8 mouse cellular contexts compared by ENCODE assay signal in the genomic region with DNA sequence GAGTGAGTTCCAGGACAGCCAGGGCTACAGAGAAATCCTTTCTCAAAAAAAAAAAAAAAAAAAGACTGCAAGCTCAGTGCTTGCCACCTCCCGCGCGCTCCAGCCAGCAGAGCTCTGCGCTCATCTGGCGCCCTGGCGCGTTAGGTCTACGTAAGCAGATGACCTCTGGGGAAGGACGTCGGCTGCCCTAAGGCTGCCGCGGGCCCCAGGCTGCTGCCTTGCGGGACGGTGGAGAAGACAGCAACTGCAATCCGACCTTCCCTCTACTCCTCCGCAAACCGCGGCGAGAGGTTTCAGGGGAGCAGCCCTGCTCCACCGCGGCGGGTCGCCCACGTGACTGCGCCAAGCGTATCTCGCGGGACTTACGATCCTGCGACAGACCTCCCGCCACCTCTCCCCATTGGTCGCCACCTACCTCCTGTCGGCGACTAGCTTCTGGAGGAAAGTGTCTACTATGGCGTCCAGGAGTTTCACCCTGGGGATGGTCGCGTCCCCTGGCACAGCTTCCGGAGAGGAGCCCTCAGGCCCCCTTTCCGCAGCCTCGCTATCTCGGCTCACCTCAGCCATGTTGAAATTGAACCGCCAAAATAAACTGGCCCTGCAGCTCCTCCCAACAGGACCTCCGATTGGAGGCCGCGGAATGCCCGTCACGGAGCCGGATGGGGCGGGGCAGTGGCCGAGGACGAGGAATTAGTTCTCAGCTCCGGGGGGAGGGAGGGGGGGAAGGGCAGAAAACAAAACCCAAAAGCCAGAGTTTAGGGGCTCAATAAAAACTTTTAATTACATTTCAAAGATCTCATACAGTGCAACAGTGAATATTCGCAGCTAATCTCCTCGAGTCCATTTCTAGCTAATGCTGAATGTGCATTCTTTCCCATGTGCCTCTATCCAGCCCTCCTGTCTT. TPM values are rescaled to one million over a fixed set of nuclear protein-coding genes. Genes with fewer than 3 reads are reported as not detected.
DNase-seq lines count a peak whose midpoint lies in the region; ATAC-seq and TF ChIP-seq lines count a peak whose summit lies in the region.

A gene (minus strand): TSS at position 591 of the 904 bp plus-strand sequence.

- H3K27ac ChIP-seq in bone marrow, adult 2 months (ENCODE audit: control insufficient read depth, insufficient read depth, low read depth, low read length, poor library complexity), result peak within 1 kb of the TSS; percentile 89
- H3K27ac ChIP-seq in embryonic facial prominence, embryonic 15.5 days (replicated peaks), result peak within 1 kb of the TSS; percentile 95
- H3K27ac ChIP-seq in limb, embryonic 14.5 days (replicated peaks; ENCODE audit: low read depth, low read length), result peak within 1 kb of the TSS; percentile 89
- H3K27ac ChIP-seq in midbrain, postnatal 0 days (ENCODE audit: low read depth, low read length), result peak within 1 kb of the TSS; percentile 86

- peak; percentile 97 for TF ChIP-seq POLR2A in bone marrow, adult 2 months (IDR thresholded peaks at IDR 0.05; ENCODE audit: borderline replicate concordance, control insufficient read depth, low read depth, low read length)
- peak; percentile 84; the same call in 1 of the 2 replicates for TF ChIP-seq POLR2A in limb, embryonic 14.5 days (IDR thresholded peaks at IDR 0.05; ENCODE audit: borderline replicate concordance, extremely low read depth, insufficient read depth, insufficient read length)

- H3K36me3 ChIP-seq in embryonic facial prominence, embryonic 15.5 days, result peaks cover 27% of the 10 kb centered on the region
- H3K36me3 ChIP-seq in limb, embryonic 14.5 days (ENCODE audit: control insufficient read depth, insufficient read depth, low read length), result peaks cover 33% of the 10 kb centered on the region
- H3K36me3 ChIP-seq in midbrain, postnatal 0 days (ENCODE audit: insufficient read depth, low read length), result peaks cover 15% of the 10 kb centered on the region

- ATAC-seq in embryonic facial prominence, embryonic 15.5 days (ENCODE audit: insufficient number of reproducible peaks, low FRiP score, low TSS enrichment, low read depth), result peak; percentile 91
- ATAC-seq in limb, embryonic 14.5 days (ENCODE audit: low FRiP score, low read depth), result peak; percentile 93
- peak; percentile 91 for ATAC-seq in midbrain, postnatal 0 days (ENCODE audit: low FRiP score)

- H3K4me1 ChIP-seq in bone marrow, adult 2 months (ENCODE audit: control insufficient read depth, insufficient read depth, low read length), result peaks cover 2% of the 10 kb centered on the region; the same call in 1 of the 2 replicates
- peaks cover 31% of the 10 kb centered on the region for H3K4me1 ChIP-seq in embryonic facial prominence, embryonic 15.5 days
- peaks cover 10% of the 10 kb centered on the region; the same call in 1 of the 2 replicates for H3K4me1 ChIP-seq in limb, embryonic 14.5 days (ENCODE audit: control insufficient read depth, insufficient read depth, low read length)
- H3K4me1 ChIP-seq in midbrain, postnatal 0 days (ENCODE audit: insufficient read depth, low read length), result no peaks in the 10 kb centered on the region

- peak within 1 kb of the TSS; percentile 90 for H3K4me3 ChIP-seq in bone marrow, adult 2 months (replicated peaks; ENCODE audit: control insufficient read depth, low read depth, low read length)
- peak within 1 kb of the TSS; percentile 75 for H3K4me3 ChIP-seq in embryonic facial prominence, embryonic 15.5 days (replicated peaks)
- peak within 1 kb of the TSS; percentile 67 for H3K4me3 ChIP-seq in limb, embryonic 14.5 days (replicated peaks; ENCODE audit: low read length)
- peak within 1 kb of the TSS; percentile 52 for H3K4me3 ChIP-seq in midbrain, postnatal 0 days (ENCODE audit: low read depth, low read length)

- peak; percentile 97 for DNase-seq in 416B (ENCODE audit: low read depth)
- DNase-seq in heart, adult 8-10 months (ENCODE audit: low spot score), result peak; percentile 94
- peak; percentile 96 for DNase-seq in kidney, adult 9 months
- peak; percentile 89 for DNase-seq in limb, embryonic 14.5 days (ENCODE audit: low spot score)
- DNase-seq in midbrain, postnatal 0 days (ENCODE audit: low spot score), result peak; percentile 89
- peak; percentile 85 to 88 for DNase-seq in spleen, postnatal 14 days (ENCODE audit: low spot score in 2 of 2)

- TF ChIP-seq CTCF in bone marrow, adult 2 months (IDR thresholded peaks at IDR 0.05; ENCODE audit: control insufficient read depth, insufficient read depth, low read length), result no peak
- TF ChIP-seq CTCF in midbrain, postnatal 0 days (IDR thresholded peaks at IDR 0.05), result peak; percentile 2; the same call in 1 of the 2 replicates

- H3K4me2 ChIP-seq in embryonic facial prominence, embryonic 15.5 days (replicated peaks), result peak within 1 kb of the TSS; percentile 69
- peak within 1 kb of the TSS; percentile 51 for H3K4me2 ChIP-seq in limb, embryonic 14.5 days (replicated peaks; ENCODE audit: low read depth, low read length, severe bottlenecking)
- peak within 1 kb of the TSS; percentile 55 for H3K4me2 ChIP-seq in midbrain, postnatal 0 days (ENCODE audit: low read depth, low read length, poor library complexity, severe bottlenecking)

- peak within 1 kb of the TSS; percentile 87 for H3K9ac ChIP-seq in embryonic facial prominence, embryonic 15.5 days
- H3K9ac ChIP-seq in limb, embryonic 14.5 days (ENCODE audit: low read depth, low read length, severe bottlenecking), result peak within 1 kb of the TSS; percentile 89
- H3K9ac ChIP-seq in midbrain, postnatal 0 days (replicated peaks; ENCODE audit: low read length, poor library complexity, severe bottlenecking), result peak within 1 kb of the TSS; percentile 75

- no peaks in the 10 kb centered on the region for H3K27me3 ChIP-seq in embryonic facial prominence, embryonic 15.5 days
- no peaks in the 10 kb centered on the region for H3K27me3 ChIP-seq in limb, embryonic 14.5 days (ENCODE audit: control insufficient read depth, insufficient read depth, low read length)
- H3K27me3 ChIP-seq in midbrain, postnatal 0 days (ENCODE audit: insufficient read depth, low read length), result no peaks in the 10 kb centered on the region

- no peaks in the 10 kb centered on the region for H3K9me3 ChIP-seq in embryonic facial prominence, embryonic 15.5 days (replicated peaks)
- H3K9me3 ChIP-seq in limb, embryonic 14.5 days (ENCODE audit: control insufficient read depth, low read length), result no peaks in the 10 kb centered on the region
- H3K9me3 ChIP-seq in midbrain, postnatal 0 days (ENCODE audit: low read length), result no peaks in the 10 kb centered on the region

- under 1% methylated on average over 54 of the region's 54 CpGs for WGBS in bone marrow, adult 2 months
- WGBS in embryonic facial prominence, embryonic 15.5 days, result under 1% methylated on average over 54 of the region's 54 CpGs
- WGBS in limb, embryonic 14.5 days, result under 1% methylated on average over 53 of the region's 54 CpGs
- under 1% methylated on average over 54 of the region's 54 CpGs for WGBS in midbrain, postnatal 0 days

RNA-seq across cellular contexts. Expression of the gene that starts here (rescaled TPM):
- 60.1 and 67.5 TPM in 2 replicates for polyA plus RNA-seq in bone marrow, adult 2 months (2011; ENCODE audit: insufficient read depth, insufficient read length, low replicate concordance, missing spikeins)
- 96.0 and 108 TPM in 2 replicates for polyA plus RNA-seq in embryonic facial prominence, embryonic 15.5 days (2015; fragmentation: Nextera tagmentation; extraction: Ambion mirVana)
- 10 to 100 TPM; 16.2 to 19.9 (median 16.7) TPM for total RNA-seq in heart, adult 8-10 months (2022)
- polyA plus RNA-seq in limb, embryonic 14.5 days (2012; rRNA removed), result 99.9 and 108 TPM in 2 replicates
- 109 and 114 TPM in 2 replicates for polyA plus RNA-seq in limb, embryonic 14.5 days (2014; fragmentation: Nextera tagmentation; extraction: Ambion mirVana)
- 20.6 and 25.4 TPM in 2 replicates for total RNA-seq in midbrain, postnatal 0 days (2014; rRNA removed)
- polyA plus RNA-seq in midbrain, postnatal 0 days (2015; fragmentation: Nextera tagmentation; extraction: Ambion mirVana), result 25.2 and 25.6 TPM in 2 replicates

Comparison
In these comparisons a context has a peak if more than half of its experiments do, and no peak if none do; other contexts are left out.
1. Peak in every context shown above with its lines: DNase-seq, ATAC-seq, H3K4me3 ChIP-seq and H3K27ac ChIP-seq.